Mouse (Mus musculus) MEL (cell line): Measurements from ENCODE around the gene Nop53.

Experiments used
- BHLHE40 ChIP-seq: IDR thresholded peaks from 2 replicates; pipeline ENCODE4 v1.6.1; 2012; ENCODE audit warnings: low read depth, mild to moderate bottlenecking, inconsistent platforms, low read length, improper control_type of control experiment, borderline replicate concordance
- CTCF ChIP-seq, 3 experiments: IDR thresholded peaks in 2 of 3; conservative IDR thresholded peaks in 1 of 3; 2 replicates each; pipeline ENCODE4 v1.5.1; 2011 to 2012; ENCODE audit warnings: low read length in 3 of 3, low read depth in 2 of 3, mild to moderate bottlenecking in 2 of 3, improper control_type of control experiment in 1 of 3, inconsistent platforms in 1 of 3, mixed read lengths in 1 of 3, moderate library complexity in 1 of 3; ENCODE audit not compliant: control insufficient read depth in 1 of 3, insufficient read depth in 1 of 3, poor library complexity in 1 of 3, severe bottlenecking in 1 of 3
- GATA1 ChIP-seq: IDR thresholded peaks from 2 replicates; pipeline ENCODE4 v1.6.1; 2011; ENCODE audit warnings: low read depth, low read length, improper control_type of control experiment
- POLR2A ChIP-seq, 2 experiments: IDR thresholded peaks; 2 replicates each; pipeline ENCODE4 v1.6.1; 2011 to 2012; ENCODE audit warnings: low read length in 2 of 2, mild to moderate bottlenecking in 2 of 2, control low read depth in 1 of 2, improper control_type of control experiment in 1 of 2, low read depth in 1 of 2, moderate library complexity in 1 of 2; ENCODE audit not compliant: control insufficient read depth in 1 of 2, insufficient read depth in 1 of 2, poor library complexity in 1 of 2
- RAD21 ChIP-seq: IDR thresholded peaks from 2 replicates; pipeline ENCODE4 v1.6.1; 2011; ENCODE audit warnings: mild to moderate bottlenecking, low read depth, low read length, improper control_type of control experiment
- RCOR1 ChIP-seq: IDR thresholded peaks from 2 replicates; pipeline ENCODE4 v1.6.1; 2012; ENCODE audit warnings: low read depth, mild to moderate bottlenecking, inconsistent platforms, low read length, improper control_type of control experiment
- UBTF ChIP-seq: IDR thresholded peaks from 2 replicates; pipeline ENCODE4 v1.6.1; 2012; ENCODE audit warnings: low read depth, mild to moderate bottlenecking, inconsistent platforms, low read length, improper control_type of control experiment, moderate library complexity, borderline replicate concordance; ENCODE audit not compliant: insufficient read depth
- ZC3H11A ChIP-seq: IDR thresholded peaks from 2 replicates; pipeline ENCODE4 v1.6.1; 2012; ENCODE audit warnings: low read depth, mild to moderate bottlenecking, inconsistent platforms, low read length, improper control_type of control experiment
- ZKSCAN1 ChIP-seq: IDR thresholded peaks from 2 replicates; pipeline ENCODE4 v1.6.1; 2012; ENCODE audit warnings: low read depth, mild to moderate bottlenecking, inconsistent platforms, low read length, improper control_type of control experiment, moderate library complexity
- ZMIZ1 ChIP-seq: IDR thresholded peaks from 2 replicates; pipeline ENCODE4 v1.6.1; 2012; ENCODE audit warnings: low read depth, mild to moderate bottlenecking, inconsistent platforms, low read length, improper control_type of control experiment, moderate library complexity
- ZNF384 ChIP-seq: IDR thresholded peaks from 2 replicates; pipeline ENCODE4 v1.6.1; 2012; ENCODE audit warnings: low read depth, mild to moderate bottlenecking, inconsistent platforms, low read length, improper control_type of control experiment

- TF ChIP-seq CTCF (IDR thresholded peaks at IDR 0.05 in 2 of 3, conservative IDR thresholded peaks at IDR 0.05 in 1 of 3; ENCODE audit: control insufficient read depth in 1 of 3, insufficient read depth in 1 of 3, low read depth in 2 of 3, low read length in 3 of 3, poor library complexity in 1 of 3, severe bottlenecking in 1 of 3) (no peak), ZC3H11A (no peak), ZNF384 (no peak), RCOR1 (no peak), ZKSCAN1 (no peak), RAD21 (no peak), BHLHE40 (no peak), ZMIZ1 (no peak), GATA1 (no peak), POLR2A (IDR thresholded peaks at IDR 0.05; ENCODE audit: control insufficient read depth in 1 of 2, insufficient read depth in 1 of 2, low read depth in 1 of 2, low read length in 2 of 2, poor library complexity in 1 of 2) (no peak), UBTF (no peak)
These were observed 39.3 kb downstream of the Nop53 start for GRCm38 (mm10) chr7:15906602-15907001.
